Mouse (Mus musculus) CD4-positive, CD25-positive, alpha-beta regulatory T cell, adult 4 months (primary cell): ENCODE data around the gene Rora. TPM values are rescaled to one million over a fixed set of nuclear protein-coding genes. Genes with fewer than 3 reads are reported as not detected.

Experiments
- ATAC-seq: one replicate; pipeline ENCODE4 v1.8.0; 2017
- polyA plus RNA-seq, 2 experiments: library from polyadenylated mRNA; unstranded; fragments of 100-300 nt; shearing (Covaris generic); gene quantifications; one replicate each; pipeline ENCODE4 v1.2.1; 2017

Gene Rora
- polyA plus RNA-seq = 10 to 100 TPM; 35.6 to 42.4 TPM

DNA sequence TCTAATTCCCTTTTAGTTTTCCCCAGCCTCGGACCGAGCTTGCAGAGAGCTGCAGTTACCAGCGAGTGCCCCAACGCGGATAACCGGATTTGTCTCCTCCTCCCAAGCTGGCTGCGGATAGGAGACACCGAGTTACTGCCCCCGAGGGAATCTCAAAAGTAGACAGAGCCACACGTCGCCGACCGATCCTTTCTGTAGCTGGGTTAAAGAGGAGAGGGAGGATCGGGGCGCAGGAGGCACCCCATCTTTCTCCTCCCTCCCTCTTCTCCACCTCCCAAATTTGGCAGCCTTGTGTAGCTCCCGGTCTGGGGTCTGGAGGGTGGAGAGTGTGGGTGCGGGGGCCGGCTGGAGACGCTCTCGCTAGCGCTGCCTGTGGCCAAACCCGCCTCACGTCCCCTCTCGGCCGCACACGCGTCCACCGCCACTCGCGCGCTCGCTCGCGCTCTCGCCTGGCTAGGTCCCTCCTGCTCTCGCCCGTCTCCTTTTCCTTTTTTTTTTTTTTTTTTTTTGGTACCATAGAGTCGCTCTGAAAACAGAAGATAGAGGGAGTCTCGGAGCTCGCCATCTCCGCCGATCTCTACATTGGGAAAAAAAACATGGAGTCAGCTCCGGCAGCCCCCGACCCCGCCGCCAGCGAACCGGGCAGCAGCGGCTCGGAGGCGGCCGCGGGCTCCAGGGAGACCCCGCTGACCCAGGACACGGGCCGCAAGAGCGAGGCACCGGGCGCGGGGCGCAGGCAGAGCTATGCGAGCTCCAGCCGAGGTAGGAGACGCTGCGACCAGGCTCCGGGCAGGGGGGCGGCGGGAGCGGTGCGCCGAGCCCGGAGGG, at the start of gene Rora:
Gene Rora (plus strand): TSS at position 576 of the 828 bp plus-strand sequence.
- ATAC-seq = no peak

GRCm38 (mm10) chr9:68614006-68614405, 39.6 kb upstream of the Rora start:
- no peak for ATAC-seq

GRCm38 (mm10) chr9:68617116-68617515, 36.5 kb upstream of the Rora start:
- no peak for ATAC-seq

DNA sequence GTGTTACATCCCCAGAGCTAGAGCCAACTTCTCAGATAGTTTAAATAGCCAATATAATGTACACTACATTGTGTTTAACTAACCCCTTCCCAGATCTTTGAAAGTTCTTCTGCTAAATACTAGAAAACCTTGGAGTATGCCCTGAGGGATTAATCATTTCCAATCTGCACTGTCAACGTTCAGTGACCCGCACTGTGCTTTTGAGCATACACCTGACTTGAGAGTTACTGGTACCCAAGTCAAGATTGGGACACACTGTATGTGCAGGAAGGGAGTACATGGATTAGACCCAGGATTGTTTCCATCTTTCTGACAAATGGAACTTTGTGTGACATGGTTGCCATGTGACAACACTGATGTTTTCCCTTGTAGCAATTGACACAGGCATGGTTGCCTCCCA, 33.5 kb upstream of the Rora start:
- ATAC-seq = no peak

DNA sequence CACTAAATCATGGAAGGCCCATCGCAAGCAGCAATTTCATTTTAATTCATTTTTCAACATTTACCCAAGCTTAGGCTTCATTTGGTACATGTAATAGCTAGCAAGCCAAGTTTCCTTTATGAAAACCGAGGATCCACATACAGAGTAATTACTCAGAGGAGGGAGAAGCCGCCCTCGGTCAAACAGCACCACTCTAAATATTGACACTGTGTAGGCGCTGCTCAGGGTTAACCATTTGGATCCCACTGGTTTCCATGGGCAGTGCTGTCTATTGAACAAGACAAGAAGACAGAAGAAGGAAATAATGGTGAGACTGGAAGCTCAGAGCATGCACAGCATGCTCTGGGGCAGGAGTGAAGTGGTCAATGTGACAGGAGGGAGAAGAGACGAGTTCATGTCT, 33.1 kb upstream of the Rora start:
- ATAC-seq = no peak

- ATAC-seq = no peak
Measured at GRCm38 (mm10) chr9:68624981-68625380, 28.6 kb upstream of the Rora start.

- no peak for ATAC-seq
Measured at GRCm38 (mm10) chr9:68637301-68637700, 16.3 kb upstream of the Rora start.

GRCm38 (mm10) chr9:68641123-68641522, 12.5 kb upstream of the Rora start:
- no peak for ATAC-seq

DNA sequence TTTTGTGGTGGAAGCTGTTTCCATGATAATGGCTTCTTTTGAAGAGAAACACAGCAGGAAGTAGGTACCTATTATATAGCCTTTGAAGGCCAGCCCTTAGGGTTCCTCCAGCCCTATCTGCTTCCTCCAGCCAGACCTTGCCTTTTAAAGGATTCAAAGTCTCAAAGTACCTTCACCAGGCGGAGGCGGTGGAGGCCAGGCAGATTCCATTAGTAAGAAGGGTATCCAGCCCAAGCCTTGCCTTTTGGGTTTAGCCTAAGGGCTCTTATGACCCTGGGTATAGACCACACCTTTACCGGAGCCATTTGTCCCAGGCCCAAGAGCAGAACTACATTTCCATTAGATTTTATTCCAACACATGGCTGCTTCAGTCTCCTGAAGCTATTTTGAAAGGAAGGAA, 5.5 kb upstream of the Rora start:
- ATAC-seq = no peak

DNA sequence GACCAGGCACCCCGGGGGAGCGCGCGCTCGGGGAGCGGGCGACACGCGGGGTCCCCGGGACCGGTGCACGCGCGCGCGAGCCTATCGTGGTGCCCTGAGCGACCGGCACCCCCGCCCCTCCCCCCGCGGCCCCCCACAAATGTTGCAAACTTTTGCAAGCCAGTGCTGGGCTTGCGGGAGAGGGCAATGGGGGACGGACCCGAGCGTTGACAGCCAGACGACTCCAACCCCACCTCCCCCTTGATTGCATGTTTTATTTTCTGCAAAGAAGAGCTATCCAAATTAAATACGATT, 400 bp downstream of the Rora start:
- ATAC-seq = no peak

DNA sequence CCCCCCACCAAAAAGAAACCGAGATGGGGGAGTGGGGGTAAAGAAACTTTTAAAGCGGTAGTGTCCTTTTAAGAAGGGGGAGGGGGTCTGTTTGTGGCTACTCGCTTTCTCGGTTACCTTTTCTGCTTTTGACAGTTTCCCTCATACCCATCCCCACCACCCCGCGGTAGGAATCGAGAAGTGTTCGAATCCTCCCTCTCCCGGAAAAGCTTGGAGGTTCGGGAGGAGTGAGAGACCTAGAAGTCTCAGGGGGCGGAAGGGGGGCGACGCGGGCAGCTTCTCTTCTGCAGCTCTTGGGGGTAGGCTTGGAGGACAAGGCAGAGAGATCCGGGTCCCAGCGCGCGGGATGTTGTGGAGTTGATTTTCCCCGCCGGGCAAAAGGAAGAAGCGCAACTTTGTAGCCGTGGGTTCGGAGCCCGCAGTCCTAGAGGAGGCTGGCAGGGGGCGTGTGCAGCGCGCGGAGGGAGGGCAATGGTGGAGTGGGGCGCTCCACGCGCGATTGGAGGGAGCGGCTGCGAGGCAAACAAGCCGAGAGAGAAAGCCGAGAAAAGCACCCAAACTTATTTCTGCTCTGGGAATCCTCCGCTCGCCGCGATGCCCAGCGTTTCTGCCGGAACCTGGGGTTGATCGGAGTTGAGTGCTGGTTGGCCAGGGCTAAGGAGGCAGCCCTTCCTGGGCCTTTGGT, 889 bp downstream of the Rora start:
- ATAC-seq = no peak

- ATAC-seq = no peak
Measured at GRCm38 (mm10) chr9:68655018-68656005, 1.7 kb downstream of the Rora start.

- ATAC-seq = no peak
Measured at GRCm38 (mm10) chr9:68656076-68656795, 2.6 kb downstream of the Rora start.

- no peak for ATAC-seq
Measured at GRCm38 (mm10) chr9:68656796-68657130, 3.2 kb downstream of the Rora start.

- no peak for ATAC-seq
Measured at GRCm38 (mm10) chr9:68670731-68671130, 17.1 kb downstream of the Rora start.

GRCm38 (mm10) chr9:68672459-68672858, 18.9 kb downstream of the Rora start:
- ATAC-seq = no peak

- no peak for ATAC-seq
Measured at GRCm38 (mm10) chr9:68673221-68673620, 19.6 kb downstream of the Rora start.

GRCm38 (mm10) chr9:68679871-68680374, 26.3 kb downstream of the Rora start:
- ATAC-seq = no peak

GRCm38 (mm10) chr9:68683938-68684337, 30.4 kb downstream of the Rora start:
- no peak for ATAC-seq

GRCm38 (mm10) chr9:68685562-68685961, 32.0 kb downstream of the Rora start:
- ATAC-seq = no peak

DNA sequence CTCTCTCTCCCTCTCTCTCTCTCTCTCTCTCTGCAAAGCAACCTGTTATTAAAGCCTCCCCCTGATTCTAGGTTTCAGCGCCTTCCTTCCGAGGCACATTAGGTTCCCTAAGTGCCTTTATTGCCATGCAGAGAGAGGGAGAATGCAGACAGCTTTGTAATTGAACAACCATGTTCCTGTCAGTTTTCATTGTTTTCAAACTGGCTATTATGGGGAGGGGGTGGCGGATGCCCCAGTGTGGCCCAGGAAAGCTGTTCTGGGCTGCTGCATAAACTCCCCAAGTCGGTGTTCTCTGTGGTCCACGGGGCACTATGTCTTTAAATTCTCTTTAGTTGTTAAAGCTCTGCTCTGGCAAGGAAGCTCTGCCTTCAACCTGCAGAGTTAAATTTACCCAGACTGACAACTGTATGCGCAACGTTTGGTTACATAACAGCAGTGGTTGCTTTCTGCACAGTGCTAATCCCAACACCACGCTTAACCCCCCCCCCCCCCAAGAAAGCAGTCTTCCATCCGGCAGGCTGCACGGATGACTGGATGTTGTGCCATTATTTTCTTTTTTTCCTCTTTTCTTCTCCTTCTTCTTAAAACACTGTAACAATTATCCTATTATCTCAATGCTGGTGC, 33.8 kb downstream of the Rora start:
- ATAC-seq = no peak

- no peak for ATAC-seq
Measured at GRCm38 (mm10) chr9:68688151-68688550, 34.6 kb downstream of the Rora start.
